Mouse (Mus musculus): ENCODE data around the gene Hnrnpll. TPM values are rescaled to one million over a fixed set of nuclear protein-coding genes. Genes with fewer than 3 reads are reported as not detected.
A peak's percentile ranks its signal among the peaks of the same experiment; 100 is the strongest.

The Hnrnpll gene
- polyA plus RNA-seq, 1 experiment: 77.4 TPM

- H3K27me3 ChIP-seq (ENCODE audit: control insufficient read depth, insufficient read depth, low read length, poor library complexity, severe bottlenecking): no peaks in the 10 kb centered on the region
- TF ChIP-seq POLR2A (IDR thresholded peaks at IDR 0.05; ENCODE audit: insufficient read depth, low read length) (no peak), EP300 (IDR thresholded peaks at IDR 0.05; ENCODE audit: insufficient read depth, low read depth, low read length) (0 out of 2 replicates have a peak, but pooled peaks have one; percentile 22)
- H3K9ac ChIP-seq (ENCODE audit: low read depth, poor library complexity, severe bottlenecking): no peak overlapping the region
- H3K27ac ChIP-seq (ENCODE audit: insufficient read depth, low read length): no peak overlapping the region
- no peaks in the 10 kb centered on the region for H3K4me1 ChIP-seq (ENCODE audit: control insufficient read depth, insufficient read depth, low read length)
- H3K36me3 ChIP-seq (ENCODE audit: control insufficient read depth, insufficient read depth, low read length, poor library complexity, severe bottlenecking): no peaks in the 10 kb centered on the region
- H3K9me3 ChIP-seq (replicated peaks; ENCODE audit: control insufficient read depth, insufficient read depth, low read length, poor library complexity, severe bottlenecking): no peaks in the 10 kb centered on the region
- H3K4me3 ChIP-seq (ENCODE audit: low read depth, low read length): peak overlapping the region; percentile 23
Measured at GRCm38 (mm10) chr17:80096043-80096719, 34.0 kb upstream of the Hnrnpll start.

GRCm38 (mm10) chr17:80095254-80095899, 33.2 kb upstream of the Hnrnpll start:
- no peaks in the 10 kb centered on the region for H3K36me3 ChIP-seq (ENCODE audit: control insufficient read depth, insufficient read depth, low read length, poor library complexity, severe bottlenecking)
- no peak for TF ChIP-seq POLR2A (IDR thresholded peaks at IDR 0.05; ENCODE audit: insufficient read depth, low read length)
- TF ChIP-seq CTCF (IDR thresholded peaks at IDR 0.05; ENCODE audit: low read depth, low read length): no peak
- TF ChIP-seq EP300 (IDR thresholded peaks at IDR 0.05; ENCODE audit: insufficient read depth, low read depth, low read length): no peak
- H3K27me3 ChIP-seq (ENCODE audit: control insufficient read depth, insufficient read depth, low read length, poor library complexity, severe bottlenecking): no peaks in the 10 kb centered on the region
- no peak overlapping the region for H3K9ac ChIP-seq (ENCODE audit: low read depth, poor library complexity, severe bottlenecking)
- H3K27ac ChIP-seq (ENCODE audit: insufficient read depth, low read length): no peak overlapping the region
- H3K4me3 ChIP-seq (ENCODE audit: low read depth, low read length): peak overlapping the region; percentile 11
- H3K4me1 ChIP-seq (ENCODE audit: control insufficient read depth, insufficient read depth, low read length): no peaks in the 10 kb centered on the region
- no peaks in the 10 kb centered on the region for H3K9me3 ChIP-seq (replicated peaks; ENCODE audit: control insufficient read depth, insufficient read depth, low read length, poor library complexity, severe bottlenecking)

- Histone ChIP-seq H3K9ac (ENCODE audit: low read depth, poor library complexity, severe bottlenecking) (no peak overlapping the region), H3K36me3 (ENCODE audit: control insufficient read depth, insufficient read depth, low read length, poor library complexity, severe bottlenecking) (no peaks in the 10 kb centered on the region), H3K9me3 (replicated peaks; ENCODE audit: control insufficient read depth, insufficient read depth, low read length, poor library complexity, severe bottlenecking) (0 out of 2 replicates have a peak, but pooled peaks cover 3% of the 10 kb centered on the region), H3K4me3 (ENCODE audit: low read depth, low read length) (no peak overlapping the region), H3K4me1 (ENCODE audit: control insufficient read depth, insufficient read depth, low read length) (no peaks in the 10 kb centered on the region), H3K27ac (ENCODE audit: insufficient read depth, low read length) (no peak overlapping the region), H3K27me3 (ENCODE audit: control insufficient read depth, insufficient read depth, low read length, poor library complexity, severe bottlenecking) (no peaks in the 10 kb centered on the region)
- TF ChIP-seq CTCF (IDR thresholded peaks at IDR 0.05; ENCODE audit: low read depth, low read length): no peak
- no peak for TF ChIP-seq POLR2A (IDR thresholded peaks at IDR 0.05; ENCODE audit: insufficient read depth, low read length)
- TF ChIP-seq EP300 (IDR thresholded peaks at IDR 0.05; ENCODE audit: insufficient read depth, low read depth, low read length): no peak
Measured at GRCm38 (mm10) chr17:80091879-80092549, 29.9 kb upstream of the Hnrnpll start.

DNA sequence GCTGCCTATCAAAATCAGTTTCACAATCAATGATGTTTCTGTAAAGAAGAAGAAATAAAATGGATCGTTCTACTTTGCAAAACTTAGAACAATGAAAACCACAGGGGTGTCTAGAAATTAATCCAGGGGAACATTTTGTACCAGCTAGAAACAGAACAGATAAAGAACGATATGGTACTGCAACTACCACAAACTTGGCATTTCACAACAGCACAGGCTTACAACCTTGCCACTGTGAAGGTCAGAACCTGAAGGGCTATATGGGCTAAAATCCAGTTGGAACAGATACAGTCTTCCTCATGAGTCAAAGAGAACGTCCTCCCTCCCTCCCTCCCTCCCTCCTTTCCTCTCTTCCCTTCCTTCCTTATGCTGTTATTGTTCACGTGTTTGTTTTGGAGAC, 28.4 kb upstream of the Hnrnpll start:
- no peak overlapping the region for H3K4me3 ChIP-seq (ENCODE audit: low read depth, low read length)
- H3K27me3 ChIP-seq (ENCODE audit: control insufficient read depth, insufficient read depth, low read length, poor library complexity, severe bottlenecking): no peaks in the 10 kb centered on the region
- 0 out of 2 replicates have a peak, but pooled peaks cover 3% of the 10 kb centered on the region for H3K9me3 ChIP-seq (replicated peaks; ENCODE audit: control insufficient read depth, insufficient read depth, low read length, poor library complexity, severe bottlenecking)
- H3K36me3 ChIP-seq (ENCODE audit: control insufficient read depth, insufficient read depth, low read length, poor library complexity, severe bottlenecking): no peaks in the 10 kb centered on the region
- H3K4me1 ChIP-seq (ENCODE audit: control insufficient read depth, insufficient read depth, low read length): no peaks in the 10 kb centered on the region
- H3K27ac ChIP-seq (ENCODE audit: insufficient read depth, low read length): no peak overlapping the region
- no peak overlapping the region for H3K9ac ChIP-seq (ENCODE audit: low read depth, poor library complexity, severe bottlenecking)
- no peak for TF ChIP-seq EP300 (IDR thresholded peaks at IDR 0.05; ENCODE audit: insufficient read depth, low read depth, low read length)
- TF ChIP-seq CTCF (IDR thresholded peaks at IDR 0.05; ENCODE audit: low read depth, low read length): no peak
- TF ChIP-seq POLR2A (IDR thresholded peaks at IDR 0.05; ENCODE audit: insufficient read depth, low read length): no peak

GRCm38 (mm10) chr17:80088168-80088567, 26.0 kb upstream of the Hnrnpll start:
- Histone ChIP-seq H3K9me3 (replicated peaks; ENCODE audit: control insufficient read depth, insufficient read depth, low read length, poor library complexity, severe bottlenecking) (0 out of 2 replicates have a peak, but pooled peaks cover 3% of the 10 kb centered on the region), H3K4me1 (ENCODE audit: control insufficient read depth, insufficient read depth, low read length) (no peaks in the 10 kb centered on the region), H3K4me3 (ENCODE audit: low read depth, low read length) (no peak overlapping the region), H3K27ac (ENCODE audit: insufficient read depth, low read length) (no peak overlapping the region), H3K27me3 (ENCODE audit: control insufficient read depth, insufficient read depth, low read length, poor library complexity, severe bottlenecking) (no peaks in the 10 kb centered on the region), H3K36me3 (ENCODE audit: control insufficient read depth, insufficient read depth, low read length, poor library complexity, severe bottlenecking) (no peaks in the 10 kb centered on the region), H3K9ac (ENCODE audit: low read depth, poor library complexity, severe bottlenecking) (no peak overlapping the region)
- TF ChIP-seq EP300 (IDR thresholded peaks at IDR 0.05; ENCODE audit: insufficient read depth, low read depth, low read length): no peak

DNA sequence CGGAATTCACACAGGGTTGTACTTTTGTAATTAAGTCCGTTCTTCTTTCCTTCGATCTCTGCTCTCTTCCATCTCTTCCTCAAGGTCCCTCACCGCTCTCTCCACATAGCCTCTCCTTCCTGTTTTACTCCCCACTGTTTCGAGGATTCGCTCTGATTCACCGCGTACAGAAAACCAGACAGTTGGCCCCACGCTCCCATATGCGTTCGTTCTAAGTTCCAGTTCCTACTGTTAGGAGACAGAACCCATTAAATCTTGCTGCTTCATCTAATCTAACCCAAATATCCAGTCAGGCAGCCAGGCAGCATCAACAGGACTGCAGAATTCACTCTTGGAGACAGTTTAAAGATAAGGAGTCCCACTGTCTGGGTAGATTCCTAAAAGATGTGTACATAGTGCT, 24.5 kb upstream of the Hnrnpll start:
- Histone ChIP-seq H3K27ac (ENCODE audit: insufficient read depth, low read length) (no peak overlapping the region), H3K4me1 (ENCODE audit: control insufficient read depth, insufficient read depth, low read length) (no peaks in the 10 kb centered on the region), H3K9me3 (replicated peaks; ENCODE audit: control insufficient read depth, insufficient read depth, low read length, poor library complexity, severe bottlenecking) (0 out of 2 replicates have a peak, but pooled peaks cover 3% of the 10 kb centered on the region), H3K4me3 (ENCODE audit: low read depth, low read length) (no peak overlapping the region), H3K36me3 (ENCODE audit: control insufficient read depth, insufficient read depth, low read length, poor library complexity, severe bottlenecking) (no peaks in the 10 kb centered on the region), H3K27me3 (ENCODE audit: control insufficient read depth, insufficient read depth, low read length, poor library complexity, severe bottlenecking) (no peaks in the 10 kb centered on the region), H3K9ac (ENCODE audit: low read depth, poor library complexity, severe bottlenecking) (no peak overlapping the region)
- no peak for TF ChIP-seq CTCF (IDR thresholded peaks at IDR 0.05; ENCODE audit: low read depth, low read length)
- no peak for TF ChIP-seq EP300 (IDR thresholded peaks at IDR 0.05; ENCODE audit: insufficient read depth, low read depth, low read length)
- TF ChIP-seq POLR2A (IDR thresholded peaks at IDR 0.05; ENCODE audit: insufficient read depth, low read length): no peak

All from ES-Bruce4 (cell line).